Mouse (Mus musculus) mammary gland, adult 2 months (tissue): ENCODE measurements around the gene 1700021F05Rik. TPM values are rescaled to one million over a fixed set of nuclear protein-coding genes. Genes with fewer than 3 reads are reported as not detected.

Experiments used
- polyA plus RNA-seq: library from polyadenylated mRNA; depleted of rRNA; stranded (reverse); fragments of >200 nt; gene quantifications from 2 replicates; pipeline ENCODE4 v1.2.3, GENCODE M21; 2012; ENCODE audit warnings: low replicate concordance; rRNA removed

1700021F05Rik gene
- polyA plus RNA-seq, result 7.7 and 8.5 TPM in 2 replicates

GRCm38 (mm10) chr10:43540442-43541152, at the start of gene 1700021F05Rik:
Gene 1700021F05Rik, minus strand, starts transcription at chr10:43540994.

GRCm38 (mm10) chr10:43577997-43578331, 37.2 kb upstream of the 1700021F05Rik start, which contains the start of gene Cd24a:
Gene Cd24a, plus strand, starts transcription at chr10:43578284.

GRCm38 (mm10) chr10:43523931-43524330, 16.9 kb downstream of the 1700021F05Rik start, which contains the start of gene Gm9803:
Gene Gm9803, plus strand, starts transcription at chr10:43524084.

GRCm38 (mm10) chr10:43478751-43479435, 61.9 kb downstream of the 1700021F05Rik start, which contains the start of gene Bend3:
Gene Bend3, plus strand, starts transcription at chr10:43478831.

Other genes with a start within 250 kb of the 1700021F05Rik start
- 2.9 and 3.7 TPM in 2 replicates for gene Bend3, start 62.2 kb downstream of the 1700021F05Rik start, polyA plus RNA-seq
- gene Gm9803, start 16.9 kb downstream of the 1700021F05Rik start, polyA plus RNA-seq, result 117 and 162 TPM in 2 replicates
- 205 and 278 TPM in 2 replicates for gene Cd24a, start 37.3 kb upstream of the 1700021F05Rik start, polyA plus RNA-seq